Mouse (Mus musculus): ENCODE results near the gene Cd300lf.

- TF ChIP-seq CTCF (IDR thresholded peaks at IDR 0.05; ENCODE audit: control insufficient read depth, insufficient read depth, insufficient read length): no peak
- TF ChIP-seq MAX (IDR thresholded peaks at IDR 0.05): no peak
- no peak for TF ChIP-seq MYOG (IDR thresholded peaks at IDR 0.05; ENCODE audit: control insufficient read depth, extremely low read depth, insufficient read length)
- no peak for TF ChIP-seq USF1 (IDR thresholded peaks at IDR 0.05; ENCODE audit: low read depth)
- TF ChIP-seq FOSL1 (IDR thresholded peaks at IDR 0.05; ENCODE audit: insufficient read depth, low read length, poor library complexity, severe bottlenecking): no peak
- TF ChIP-seq MYOD1 (IDR thresholded peaks at IDR 0.05; ENCODE audit: control insufficient read depth, insufficient read length, low read depth): no peak
Measured at GRCm38 (mm10) chr11:115101615-115102051, 32.2 kb downstream of the Cd300lf start.
